Mouse (Mus musculus) stomach, adult 2 months (tissue): ENCODE data around the gene Olfr177. TPM values are rescaled to one million over a fixed set of nuclear protein-coding genes. Genes with fewer than 3 reads are reported as not detected.

Source experiments
- polyA plus RNA-seq: library from polyadenylated mRNA; depleted of rRNA; stranded (reverse); fragments of >200 nt; gene quantifications from 2 replicates; pipeline ENCODE4 v1.2.3, GENCODE M21; 2012; rRNA removed

Gene Olfr177
- polyA plus RNA-seq: not detected in 2 replicates

GRCm38 (mm10) chr16:58874668-58875067 is at the start of gene Olfr177:
Gene Olfr177, minus strand, starts transcription at chr16:58874768.

DNA sequence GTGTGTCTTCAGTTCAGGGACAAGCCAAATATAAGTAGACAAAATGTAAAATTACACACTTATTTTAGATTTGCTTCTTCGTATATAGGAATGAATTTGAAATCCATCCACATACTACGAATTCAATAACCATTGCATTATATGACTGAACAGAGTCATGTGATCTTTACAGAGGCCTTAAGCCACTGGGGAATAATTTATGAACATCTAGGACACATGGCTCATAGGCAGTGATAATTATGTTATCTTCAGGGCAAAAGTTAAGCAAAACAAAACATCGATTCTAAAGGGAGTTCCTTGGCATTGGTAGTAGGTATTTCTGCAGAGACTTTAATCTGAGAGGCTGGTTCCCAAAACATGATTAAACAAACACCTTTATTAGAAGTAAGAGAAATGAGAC is 17.4 kb upstream of the Olfr177 start, which contains the start of gene Olfr178:
TSS of gene Olfr178 (minus strand) at position 101 of the 400 bp plus-strand sequence.

GRCm38 (mm10) chr16:58826732-58827319 is 47.7 kb downstream of the Olfr177 start, which contains the start of gene Olfr175-ps1:
Gene Olfr175-ps1, minus strand, starts transcription at chr16:58826782.

Other genes with a start within 250 kb of the Olfr177 start
- not detected in 2 replicates for gene E330017A01Rik, start 236.0 kb downstream of the Olfr177 start, polyA plus RNA-seq
- gene Cpox, start 204.5 kb downstream of the Olfr177 start, polyA plus RNA-seq: 16.5 and 18.2 TPM in 2 replicates
- not detected in 2 replicates for gene Gpr15, start 155.7 kb downstream of the Olfr177 start, polyA plus RNA-seq
- gene Cldnd1, start 146.9 kb downstream of the Olfr177 start, polyA plus RNA-seq: 35.9 and 41.6 TPM in 2 replicates
- gene Olfr172, start 111.6 kb downstream of the Olfr177 start, polyA plus RNA-seq: not detected in 2 replicates
- gene Olfr173, start 74.5 kb downstream of the Olfr177 start, polyA plus RNA-seq: not detected in 2 replicates
- not detected in 2 replicates for gene Olfr175-ps1, start 48.0 kb downstream of the Olfr177 start, polyA plus RNA-seq
- not detected in 2 replicates for gene Olfr178, start 17.3 kb upstream of the Olfr177 start, polyA plus RNA-seq
- gene Olfr181, start 54.0 kb upstream of the Olfr177 start, polyA plus RNA-seq: not detected in 2 replicates
- gene Olfr180, start 54.6 kb upstream of the Olfr177 start, polyA plus RNA-seq: not detected in 2 replicates
- not detected in 2 replicates for gene Olfr183, start 120.6 kb upstream of the Olfr177 start, polyA plus RNA-seq
- not detected in 2 replicates for gene Olfr186, start 155.5 kb upstream of the Olfr177 start, polyA plus RNA-seq
- gene Olfr187, start 165.0 kb upstream of the Olfr177 start, polyA plus RNA-seq: not detected in 2 replicates
- gene Olfr190, start 203.2 kb upstream of the Olfr177 start, polyA plus RNA-seq: not detected in 2 replicates
- gene Olfr191, start 215.1 kb upstream of the Olfr177 start, polyA plus RNA-seq: not detected in 2 replicates
- gene Olfr193, start 237.1 kb upstream of the Olfr177 start, polyA plus RNA-seq: not detected in 2 replicates
- not detected in 2 replicates for gene Olfr194, start 246.3 kb upstream of the Olfr177 start, polyA plus RNA-seq